20 mouse cellular contexts compared by ENCODE assay signal in genomic region chr17:27750451-27750942, GRCm38 (mm10). TPM values are rescaled to one million over a fixed set of nuclear protein-coding genes. Genes with fewer than 3 reads are reported as not detected.
"Had no signal": no experiment of that assay in that cellular context is flagged by ENCODE, and none has a peak within 500 bp of the region (broad histone marks: within the 10 kb centered on the region; RNA-seq: fewer than 3 reads in every experiment).

No protein-coding gene starts in this region.

- H3K4me3 ChIP-seq: midbrain, embryonic 10.5 days; midbrain, embryonic 12.5 days; myocyte; neural tube, embryonic 13.5 days; neural tube, embryonic 15.5 days had no signal

- DNase-seq: lung, adult 18-20 months; lung, embryonic 14.5 days; lung, postnatal 10 days; lung, postnatal 4 days; midbrain, embryonic 14.5 days; retina, postnatal 1 day; right cerebral cortex, adult 18-20 months; right cerebral cortex, postnatal 25 days; right cerebral cortex, postnatal 4 days; spleen, adult 18-20 months; thymus, adult 18-20 months; thymus, postnatal 14 days; thymus, postnatal 36 days had no signal

- H3K27ac ChIP-seq: midbrain, embryonic 10.5 days; midbrain, embryonic 12.5 days; neural tube, embryonic 13.5 days; neural tube, embryonic 15.5 days had no signal

RNA-seq across cellular contexts. Expression of gene Spdef, which starts 21.7 kb away (rescaled TPM):
- total RNA-seq: megakaryocyte, adult 5-6 weeks; megakaryocyte-erythroid progenitor cell, adult 5-6 weeks had no signal
